Mouse (Mus musculus) hindbrain, embryonic 15.5 days (tissue): ENCODE data around the gene Maml3. TPM values are rescaled to one million over a fixed set of nuclear protein-coding genes. Genes with fewer than 3 reads are reported as not detected.

Experiments
- ATAC-seq: fragments of 200-750 bp; cut with Nextera tagmentation; 2 replicates; pipeline ENCODE4 v1.8.0; 2017; ENCODE audit warnings: low read depth, moderate number of reproducible peaks, moderate TSS enrichment; ENCODE audit not compliant: low FRiP score
- H3K27ac ChIP-seq: fragments of 300-500 bp; sonication (generic); replicated peaks from 2 replicates; pipeline ENCODE4 v1.5.1; 2015; ENCODE audit warnings: mild to moderate bottlenecking, inconsistent platforms
- H3K27me3 ChIP-seq: fragments of 300-500 bp; sonication (generic); 2 replicates; pipeline ENCODE4 v1.6.1; 2015; ENCODE audit warnings: control low read depth, inconsistent platforms
- H3K36me3 ChIP-seq: fragments of 300-500 bp; sonication (generic); 2 replicates; pipeline ENCODE4 v1.6.1; 2015; ENCODE audit warnings: control low read depth, inconsistent platforms
- H3K4me1 ChIP-seq: fragments of 300-500 bp; sonication (generic); replicated peaks from 2 replicates; pipeline ENCODE4 v1.6.1; 2015; ENCODE audit warnings: control low read depth, inconsistent platforms
- H3K4me2 ChIP-seq: fragments of 300-500 bp; sonication (generic); 2 replicates; pipeline ENCODE4 v1.6.1; 2015; ENCODE audit warnings: moderate library complexity, mild to moderate bottlenecking, inconsistent platforms
- H3K4me3 ChIP-seq: fragments of 300-500 bp; sonication (generic); 2 replicates; pipeline ENCODE4 v1.5.1; 2015; ENCODE audit warnings: mild to moderate bottlenecking, inconsistent platforms
- H3K9ac ChIP-seq: fragments of 300-500 bp; sonication (generic); 2 replicates; pipeline ENCODE4 v1.6.1; 2015; ENCODE audit warnings: inconsistent platforms
- H3K9me3 ChIP-seq: fragments of 300-500 bp; sonication (generic); 2 replicates; pipeline ENCODE4 v1.6.1; 2016; ENCODE audit warnings: control low read depth, inconsistent platforms
- WGBS: fragments of 180-500 bp; shearing (Covaris S2); methylation state at CpG from one replicate; pipeline ENCODE4 v1.1.7; 2015; 5-methylcytosine and 5-hydroxymethylcytosine counted together
- polyA plus RNA-seq: library from polyadenylated mRNA; unstranded; fragments of >200 nt; fragmentation: Nextera tagmentation; extraction: Ambion mirVana; gene quantifications from 2 replicates; pipeline ENCODE4 v1.2.1, GENCODE M21; 2015

Gene Maml3
- polyA plus RNA-seq, 1 experiment from 2014 or later: 7.8 TPM

GRCm38 (mm10) chr3:51796838-51797237, 308.0 kb downstream of the Maml3 start:
- no peaks in the 10 kb centered on the region for H3K27me3 ChIP-seq

DNA sequence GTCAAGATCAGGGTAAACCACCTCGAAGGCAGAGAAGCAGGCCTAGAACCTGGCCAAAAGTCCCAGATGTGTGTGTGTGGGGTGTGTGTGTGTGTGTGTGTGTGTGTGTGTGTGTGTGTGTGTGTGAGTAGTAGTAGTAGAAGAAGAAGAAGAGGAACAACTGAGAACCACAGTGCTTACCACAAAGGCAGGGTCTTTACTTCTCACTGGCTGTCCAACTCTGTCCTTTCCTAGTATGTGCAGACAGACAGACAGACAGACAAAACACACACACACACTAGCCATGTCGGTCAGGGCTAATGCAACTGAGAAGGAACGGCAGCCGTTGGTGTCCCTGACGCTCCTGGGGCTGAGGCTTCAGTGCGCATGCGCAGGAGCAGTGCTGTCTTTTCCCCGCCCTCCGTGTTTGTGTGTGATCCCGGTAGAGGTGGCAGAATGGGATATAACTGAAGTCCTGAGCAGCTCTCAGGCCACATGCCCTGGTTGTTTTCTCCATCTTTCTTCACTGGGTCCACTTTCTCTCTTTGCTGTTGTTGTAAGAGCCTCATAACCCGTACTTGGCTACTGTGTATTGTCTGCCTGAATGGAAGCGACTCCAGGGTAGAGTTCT, 308.6 kb downstream of the Maml3 start:
- peak overlapping the region; percentile 62 for H3K27ac ChIP-seq
- H3K36me3 ChIP-seq: no peaks in the 10 kb centered on the region
- no peak overlapping the region for H3K9ac ChIP-seq
- H3K4me2 ChIP-seq: peak overlapping the region; percentile 42
- no peaks in the 10 kb centered on the region for H3K27me3 ChIP-seq
- WGBS: 58% methylated on average over 12 of the region's 12 CpGs
- peaks cover 49% of the 10 kb centered on the region for H3K4me1 ChIP-seq
- H3K9me3 ChIP-seq: no peaks in the 10 kb centered on the region
- peak overlapping the region; percentile 18 for H3K4me3 ChIP-seq
- ATAC-seq: peak; percentile 37

More at GRCm38 (mm10) chr3:51796838-51797237, 308.0 kb downstream of the Maml3 start:
- H3K36me3 ChIP-seq: no peaks in the 10 kb centered on the region
- peak overlapping the region; percentile 42 for H3K4me2 ChIP-seq
- no peaks in the 10 kb centered on the region for H3K9me3 ChIP-seq
- H3K4me1 ChIP-seq: peaks cover 49% of the 10 kb centered on the region
- H3K27ac ChIP-seq: peak overlapping the region; percentile 62
- no peak overlapping the region for H3K4me3 ChIP-seq
- H3K9ac ChIP-seq: no peak overlapping the region
- 22% methylated on average over 6 of the region's 6 CpGs for WGBS
- peak; percentile 42; the same call in 1 of the 2 replicates for ATAC-seq

GRCm38 (mm10) chr3:51791542-51791941, 313.3 kb downstream of the Maml3 start:
- Histone ChIP-seq H3K4me1 (peaks cover 37% of the 10 kb centered on the region), H3K27ac (peak overlapping the region; percentile 32; the same call in 1 of the 2 replicates), H3K36me3 (no peaks in the 10 kb centered on the region), H3K9ac (no peak overlapping the region), H3K27me3 (no peaks in the 10 kb centered on the region), H3K4me3 (no peak overlapping the region), H3K4me2 (no peak overlapping the region), H3K9me3 (no peaks in the 10 kb centered on the region)
- no peak for ATAC-seq
- WGBS: 30% methylated on average over 7 of the region's 7 CpGs

DNA sequence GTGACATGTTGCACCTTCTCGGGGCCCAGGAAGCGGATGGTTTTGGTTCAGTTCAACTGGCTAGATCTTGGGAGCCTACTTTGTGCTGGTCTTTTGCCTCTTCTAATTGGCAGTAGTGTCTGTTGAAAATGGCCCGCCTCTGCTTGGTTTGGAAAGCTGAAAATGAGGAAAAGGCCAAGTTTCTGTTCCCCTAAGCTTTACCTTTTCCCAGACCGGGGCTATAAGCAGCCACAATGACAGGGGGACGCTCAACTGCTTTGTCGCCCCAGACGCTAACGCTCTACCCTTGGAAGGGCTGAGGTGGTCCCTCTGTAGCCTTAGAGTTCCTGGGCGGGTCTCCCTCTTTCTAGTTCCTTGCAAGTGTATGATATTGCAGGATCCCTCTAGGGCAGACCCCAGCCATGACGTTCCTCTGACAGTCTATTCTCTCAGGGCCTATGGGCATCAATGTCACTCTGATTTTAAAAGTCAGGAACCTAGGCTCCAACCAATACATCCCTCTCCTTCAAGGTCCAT, 315.4 kb downstream of the Maml3 start:
- Histone ChIP-seq H3K4me3 (peak overlapping the region; percentile 19; the same call in 1 of the 2 replicates), H3K9me3 (no peaks in the 10 kb centered on the region), H3K27me3 (no peaks in the 10 kb centered on the region), H3K4me2 (peak overlapping the region; percentile 47), H3K9ac (no peak overlapping the region), H3K4me1 (peaks cover 28% of the 10 kb centered on the region), H3K27ac (peak overlapping the region; percentile 79), H3K36me3 (no peaks in the 10 kb centered on the region)
- WGBS: 22% methylated on average over 10 of the region's 10 CpGs
- no peak for ATAC-seq

DNA sequence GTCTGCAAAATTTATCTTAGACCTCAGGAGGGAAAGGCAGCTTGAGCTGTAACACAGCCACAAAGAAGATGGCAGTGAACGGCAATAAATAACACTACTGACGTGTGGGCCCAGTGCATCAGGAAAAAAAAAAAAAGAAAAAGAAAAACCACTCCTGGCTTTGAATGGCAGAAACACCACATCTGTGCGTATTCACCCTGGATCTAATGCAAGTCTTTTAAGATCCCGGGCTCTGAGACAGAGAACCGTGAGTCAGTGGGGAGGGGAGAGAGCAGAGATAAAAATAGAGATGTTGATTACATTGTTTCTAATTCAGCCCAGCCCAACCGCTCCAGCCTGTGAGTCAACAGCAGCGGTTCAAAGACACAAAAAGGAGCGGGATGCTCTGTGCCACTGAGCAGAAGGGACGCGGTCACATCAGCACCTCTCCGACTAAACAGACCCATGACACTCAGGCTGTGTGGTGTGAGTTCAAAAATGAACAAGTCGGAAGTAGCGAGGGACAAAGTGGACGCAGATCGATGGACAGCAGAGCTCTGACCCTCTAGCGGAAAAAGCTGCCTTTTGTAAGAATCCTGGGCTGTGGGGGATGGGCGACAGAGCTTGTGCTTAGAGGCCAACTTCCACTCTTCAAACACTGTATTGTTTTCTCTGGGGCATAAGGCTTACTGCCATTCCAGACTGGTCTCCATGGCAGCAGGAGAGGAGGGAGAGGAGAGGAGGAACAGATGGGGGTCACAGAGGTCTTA, 316.1 kb downstream of the Maml3 start:
- peak; percentile 80 for ATAC-seq
- under 1% methylated on average over 17 of the region's 17 CpGs for WGBS
- peak overlapping the region; percentile 19 for H3K4me3 ChIP-seq
- no peaks in the 10 kb centered on the region for H3K36me3 ChIP-seq
- peak overlapping the region; percentile 47 for H3K4me2 ChIP-seq
- peak overlapping the region; percentile 79 for H3K27ac ChIP-seq
- no peaks in the 10 kb centered on the region for H3K9me3 ChIP-seq
- H3K4me1 ChIP-seq: peaks cover 28% of the 10 kb centered on the region
- H3K27me3 ChIP-seq: no peaks in the 10 kb centered on the region
- H3K9ac ChIP-seq: no peak overlapping the region

DNA sequence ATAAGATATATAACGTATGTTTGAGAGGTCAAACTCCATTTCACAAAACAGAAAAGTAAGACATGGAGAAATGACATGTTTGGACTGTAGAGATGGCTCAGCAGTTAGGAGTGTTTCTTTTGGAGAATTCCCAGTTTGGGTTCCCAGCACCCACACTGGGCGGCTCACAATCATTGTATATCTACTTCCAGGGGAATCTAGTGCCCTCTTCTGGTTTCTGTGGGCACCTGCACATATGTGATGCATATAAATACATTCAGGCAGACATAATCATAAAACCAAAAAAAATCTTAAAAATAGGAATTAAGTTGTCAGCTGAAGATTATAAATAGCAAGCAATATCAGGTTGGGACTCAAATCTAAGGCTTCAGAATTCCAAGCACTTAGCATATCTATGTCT, 316.9 kb downstream of the Maml3 start:
- Histone ChIP-seq H3K9ac (no peak overlapping the region), H3K27me3 (no peaks in the 10 kb centered on the region), H3K4me1 (peaks cover 28% of the 10 kb centered on the region), H3K27ac (no peak overlapping the region), H3K4me2 (no peak overlapping the region), H3K4me3 (no peak overlapping the region), H3K36me3 (no peaks in the 10 kb centered on the region), H3K9me3 (no peaks in the 10 kb centered on the region)
- WGBS: 99% methylated on average over 2 of the region's 2 CpGs
- ATAC-seq: no peak

- no peak overlapping the region for H3K4me2 ChIP-seq
- no peak for ATAC-seq
- WGBS: 67% methylated on average over 7 of the region's 7 CpGs
- no peak overlapping the region for H3K9ac ChIP-seq
- H3K27me3 ChIP-seq: no peaks in the 10 kb centered on the region
- no peaks in the 10 kb centered on the region for H3K36me3 ChIP-seq
- H3K27ac ChIP-seq: peak overlapping the region; percentile 17; the same call in 1 of the 2 replicates
- peaks cover 28% of the 10 kb centered on the region for H3K4me1 ChIP-seq
- H3K9me3 ChIP-seq: no peaks in the 10 kb centered on the region
- no peak overlapping the region for H3K4me3 ChIP-seq
Measured at GRCm38 (mm10) chr3:51785796-51786195, 319.1 kb downstream of the Maml3 start.

DNA sequence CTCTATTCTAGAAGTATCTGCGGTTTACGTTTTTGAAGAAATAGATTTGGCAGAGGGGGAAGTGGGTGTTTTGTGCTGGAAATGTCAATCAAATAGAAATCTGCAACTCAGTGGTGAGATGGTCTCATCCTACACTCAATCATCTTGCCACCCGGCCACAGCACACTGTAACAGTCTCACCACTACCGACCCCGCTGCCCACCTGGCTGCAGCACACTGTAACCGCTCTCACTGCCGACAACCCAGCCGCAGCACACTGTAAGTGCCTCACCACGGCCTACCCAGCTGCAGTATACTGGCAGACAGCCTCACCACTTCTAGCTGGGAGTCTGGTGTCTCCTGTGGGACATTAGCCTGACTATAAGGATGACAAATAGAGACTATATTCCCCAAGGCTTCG, 322.7 kb downstream of the Maml3 start:
- WGBS: 66% methylated on average over 10 of the region's 10 CpGs
- H3K36me3 ChIP-seq: no peaks in the 10 kb centered on the region
- H3K9me3 ChIP-seq: no peaks in the 10 kb centered on the region
- no peak overlapping the region for H3K9ac ChIP-seq
- no peak overlapping the region for H3K4me3 ChIP-seq
- H3K27ac ChIP-seq: no peak overlapping the region
- no peaks in the 10 kb centered on the region for H3K27me3 ChIP-seq
- no peak for ATAC-seq
- H3K4me2 ChIP-seq: no peak overlapping the region
- peaks cover 23% of the 10 kb centered on the region for H3K4me1 ChIP-seq

GRCm38 (mm10) chr3:51778738-51779592, 325.9 kb downstream of the Maml3 start:
- Histone ChIP-seq H3K36me3 (no peaks in the 10 kb centered on the region), H3K27ac (peak overlapping the region; percentile 82), H3K4me2 (no peak overlapping the region), H3K9ac (peak overlapping the region; percentile 32; the same call in 1 of the 2 replicates), H3K4me1 (peaks cover 17% of the 10 kb centered on the region), H3K4me3 (no peak overlapping the region), H3K27me3 (no peaks in the 10 kb centered on the region), H3K9me3 (no peaks in the 10 kb centered on the region)
- 20% methylated on average over 16 of the region's 16 CpGs for WGBS
- ATAC-seq: peak; percentile 88

DNA sequence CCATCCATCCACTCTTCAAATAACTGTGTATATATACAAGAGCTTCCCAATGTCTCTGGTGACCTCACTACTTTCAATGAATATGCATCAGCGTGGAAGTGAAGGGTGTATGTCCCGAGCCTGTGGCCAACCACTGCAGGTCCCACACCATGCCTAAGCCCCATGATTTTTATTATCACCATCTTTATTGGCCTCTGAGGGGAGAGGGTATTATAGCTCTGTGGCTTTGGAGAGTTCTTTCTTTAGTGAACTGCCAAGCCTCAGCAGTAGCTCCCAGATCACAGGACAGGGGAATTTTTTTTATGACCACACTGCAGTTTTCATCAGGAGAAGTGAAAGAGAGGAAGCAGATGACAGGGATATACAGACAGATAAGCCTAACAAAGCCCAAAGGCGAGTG, 326.7 kb downstream of the Maml3 start:
- 64% methylated on average over 3 of the region's 3 CpGs for WGBS
- no peaks in the 10 kb centered on the region for H3K9me3 ChIP-seq
- no peak for ATAC-seq
- H3K36me3 ChIP-seq: no peaks in the 10 kb centered on the region
- H3K9ac ChIP-seq: no peak overlapping the region
- H3K27ac ChIP-seq: peak overlapping the region; percentile 82
- no peak overlapping the region for H3K4me2 ChIP-seq
- no peak overlapping the region for H3K4me3 ChIP-seq
- no peaks in the 10 kb centered on the region for H3K27me3 ChIP-seq
- peaks cover 17% of the 10 kb centered on the region for H3K4me1 ChIP-seq

DNA sequence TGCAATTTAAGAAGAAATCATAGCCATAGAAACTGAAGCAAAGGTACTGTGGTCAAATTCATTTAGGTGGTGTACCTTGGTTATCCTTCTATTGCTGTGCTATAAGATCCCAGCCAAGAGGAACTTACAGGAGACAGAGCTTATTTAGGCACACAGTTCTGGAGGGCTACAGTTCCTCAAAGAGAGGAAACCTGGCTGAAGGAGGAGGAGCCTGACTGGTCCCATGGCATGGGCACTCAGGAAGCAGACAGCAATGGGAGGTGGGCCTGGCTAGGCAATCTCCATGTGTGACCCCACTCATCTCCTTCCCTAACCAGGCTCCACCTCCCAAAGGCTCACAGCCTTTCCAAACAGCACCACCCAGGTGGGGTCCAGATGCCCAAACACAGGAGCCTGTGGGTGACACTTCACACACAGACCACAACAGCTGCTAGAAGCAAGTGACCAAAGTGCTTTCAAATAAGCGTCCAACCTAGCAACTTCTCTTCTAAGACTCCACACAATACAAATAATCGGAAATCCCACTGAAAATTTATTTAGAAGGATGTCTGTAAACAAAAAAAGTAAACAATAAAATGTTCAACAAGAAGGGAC, 328.8 kb downstream of the Maml3 start:
- 86% methylated on average over 2 of the region's 2 CpGs for WGBS

More for the DNA sequence above, 328.8 kb downstream of the Maml3 start:
- no peak for ATAC-seq
- Histone ChIP-seq H3K27me3 (no peaks in the 10 kb centered on the region), H3K9ac (no peak overlapping the region), H3K36me3 (no peaks in the 10 kb centered on the region), H3K4me1 (peaks cover 26% of the 10 kb centered on the region), H3K4me3 (no peak overlapping the region), H3K9me3 (no peaks in the 10 kb centered on the region), H3K4me2 (no peak overlapping the region), H3K27ac (no peak overlapping the region)
